Comparison of ENCODE assay signal across 8 mouse cellular contexts in the genomic region with DNA sequence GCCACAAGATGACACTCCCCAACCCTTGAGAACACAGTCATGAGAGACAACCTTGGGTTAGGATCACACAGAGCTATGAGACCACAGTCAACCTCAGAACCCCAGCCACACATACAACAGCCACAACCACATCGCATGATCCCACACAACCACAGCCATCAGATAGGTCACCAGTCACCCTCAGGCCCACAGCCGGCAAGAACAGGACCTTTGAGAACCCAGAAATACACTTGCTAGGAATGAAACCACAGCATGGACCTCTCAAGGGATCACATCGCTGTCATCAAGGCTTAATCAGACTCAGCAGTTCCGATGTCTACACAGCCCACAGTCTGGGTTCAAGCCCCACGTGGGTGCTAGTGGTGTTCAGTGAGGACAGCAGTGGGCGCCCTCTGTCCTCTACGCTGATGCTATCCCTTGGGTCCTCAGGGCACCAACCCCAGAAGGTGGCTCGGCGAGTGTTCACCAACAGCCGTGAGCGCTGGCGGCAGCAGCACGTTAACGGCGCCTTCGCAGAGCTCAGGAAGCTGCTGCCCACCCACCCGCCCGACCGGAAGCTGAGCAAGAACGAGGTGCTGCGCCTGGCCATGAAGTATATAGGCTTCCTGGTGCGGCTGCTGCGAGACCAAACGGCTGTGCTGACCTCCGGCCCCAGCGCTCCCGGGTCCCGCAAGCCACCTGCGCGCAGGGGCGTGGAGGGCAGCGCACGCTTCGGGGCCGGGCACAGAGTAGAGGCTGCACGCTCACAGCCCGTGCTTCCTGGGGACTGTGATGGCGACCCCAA. TPM values are rescaled to one million over a fixed set of nuclear protein-coding genes. Genes with fewer than 3 reads are reported as not detected.
A peak's percentile ranks its signal among the peaks of the same experiment; 100 is the strongest.
DNase-seq lines count a peak whose midpoint lies in the region; ATAC-seq lines count a peak whose summit lies in the region.

No protein-coding gene starts in this region.

- no peaks in the 10 kb centered on the region; the same call in 1 of the 2 replicates for H3K9me3 ChIP-seq in erythroblast, embryonic 14.5 days (ENCODE audit: control insufficient read depth, low read length)
- no peaks in the 10 kb centered on the region for H3K9me3 ChIP-seq in forebrain, embryonic 12.5 days
- no peaks in the 10 kb centered on the region for H3K9me3 ChIP-seq in limb, embryonic 13.5 days

- peaks cover 50% of the 10 kb centered on the region for H3K36me3 ChIP-seq in erythroblast, embryonic 14.5 days (ENCODE audit: control insufficient read depth)
- peaks cover 10% of the 10 kb centered on the region; the same call in 1 of the 2 replicates for H3K36me3 ChIP-seq in forebrain, embryonic 12.5 days (replicated peaks)
- peaks cover 32% of the 10 kb centered on the region for H3K36me3 ChIP-seq in limb, embryonic 13.5 days

- WGBS in forebrain, embryonic 12.5 days: 8% methylated on average over 38 of the region's 38 CpGs
- 12% methylated on average over 38 of the region's 38 CpGs for WGBS in limb, embryonic 13.5 days

- H3K4me1 ChIP-seq in erythroblast, embryonic 14.5 days (ENCODE audit: control insufficient read depth): peaks cover 84% of the 10 kb centered on the region
- peaks cover 52% of the 10 kb centered on the region for H3K4me1 ChIP-seq in forebrain, embryonic 12.5 days
- H3K4me1 ChIP-seq in limb, embryonic 13.5 days: peaks cover 66% of the 10 kb centered on the region

- peak overlapping the region; percentile 90 for H3K4me3 ChIP-seq in erythroblast, embryonic 14.5 days (replicated peaks)
- peak overlapping the region; percentile 15; the same call in 1 of the 2 replicates for H3K4me3 ChIP-seq in forebrain, embryonic 12.5 days (replicated peaks)
- H3K4me3 ChIP-seq in limb, embryonic 13.5 days: peak overlapping the region; percentile 16; the same call in 1 of the 2 replicates

- no peak overlapping the region; the same call in 1 of the 2 replicates for H3K9ac ChIP-seq in forebrain, embryonic 12.5 days
- H3K9ac ChIP-seq in limb, embryonic 13.5 days: no peak overlapping the region

- H3K27me3 ChIP-seq in erythroblast, embryonic 14.5 days (ENCODE audit: control insufficient read depth): peaks cover 40% of the 10 kb centered on the region
- H3K27me3 ChIP-seq in forebrain, embryonic 12.5 days: peaks cover 83% of the 10 kb centered on the region
- peaks cover 68% of the 10 kb centered on the region for H3K27me3 ChIP-seq in limb, embryonic 13.5 days

- peak overlapping the region; percentile 66; the same call in 1 of the 2 replicates for H3K27ac ChIP-seq in forebrain, embryonic 12.5 days
- H3K27ac ChIP-seq in limb, embryonic 13.5 days: no peak overlapping the region

- peak overlapping the region; percentile 47 for H3K4me2 ChIP-seq in forebrain, embryonic 12.5 days
- peak overlapping the region; percentile 57 for H3K4me2 ChIP-seq in limb, embryonic 13.5 days (replicated peaks)

- peak; percentile 79 for DNase-seq in CD4-positive helper T cell, adult 2 months (ENCODE audit: low read depth, low spot score)
- DNase-seq in naive thymus-derived CD4-positive, alpha-beta T cell, adult 2 months (ENCODE audit: low read depth): peak; percentile 64
- DNase-seq in adrenal gland, adult 2 months: no peak
- DNase-seq in c-Kit-positive CD71-positive TER-119-positive erythroid progenitor cells, embryonic 14.5 days (ENCODE audit: low spot score): no peak

- ATAC-seq in erythroblast, adult 5-6 weeks (replicated peaks; ENCODE audit: low FRiP score, poor library complexity, severe bottlenecking): no peak
- ATAC-seq in forebrain, embryonic 12.5 days (ENCODE audit: low FRiP score): no peak
- ATAC-seq in limb, embryonic 13.5 days (ENCODE audit: low FRiP score, low read depth): no peak

RNA-seq across cellular contexts. Expression of a gene that starts 2.4 kb away (rescaled TPM):
- 61.4 and 62.8 TPM in 2 replicates for polyA plus RNA-seq in erythroblast, embryonic 14.5 days (2012)
- 37.4 and 40.3 TPM in 2 replicates for total RNA-seq in erythroblast, adult 5-6 weeks (2015; ENCODE audit: low replicate concordance)
- 43.1 and 44.2 TPM in 2 replicates for total RNA-seq in erythroblast, adult 5-6 weeks (2017; ENCODE audit: low replicate concordance)
- polyA plus RNA-seq in forebrain, embryonic 12.5 days (2016; fragmentation: Nextera tagmentation; extraction: Ambion mirVana): 3.1 and 3.9 TPM in 2 replicates
- 4.1 and 4.9 TPM in 2 replicates for polyA plus RNA-seq in limb, embryonic 13.5 days (2015; fragmentation: Nextera tagmentation; extraction: Ambion mirVana)
- total RNA-seq in adrenal gland, adult 2 months (2021): 1 to 10 TPM; 2.7 to 4.4 TPM
- 8.2 and 10.9 TPM in 2 replicates for polyA plus RNA-seq in adrenal gland, adult 2 months (2012; rRNA removed)

RNA-seq across cellular contexts. Expression of a gene that starts 16.0 kb away (rescaled TPM):
- 7.0 and 8.5 TPM in 2 replicates for polyA plus RNA-seq in erythroblast, embryonic 14.5 days (2012)
- 12.7 and 19.9 TPM in 2 replicates for total RNA-seq in erythroblast, adult 5-6 weeks (2015; ENCODE audit: low replicate concordance)
- total RNA-seq in erythroblast, adult 5-6 weeks (2017; ENCODE audit: low replicate concordance): 8.2 and 13.1 TPM in 2 replicates
- 22.8 and 26.6 TPM in 2 replicates for polyA plus RNA-seq in forebrain, embryonic 12.5 days (2016; fragmentation: Nextera tagmentation; extraction: Ambion mirVana)
- 15.0 and 15.2 TPM in 2 replicates for polyA plus RNA-seq in limb, embryonic 13.5 days (2015; fragmentation: Nextera tagmentation; extraction: Ambion mirVana)
- 10 to 100 TPM; 78.4 to 80.7 TPM for total RNA-seq in adrenal gland, adult 2 months (2021)
- 98.7 and 120 TPM in 2 replicates for polyA plus RNA-seq in adrenal gland, adult 2 months (2012; rRNA removed)

RNA-seq across cellular contexts. Expression of a gene that starts 17.6 kb away (rescaled TPM):
- 8.9 and 9.0 TPM in 2 replicates for polyA plus RNA-seq in erythroblast, embryonic 14.5 days (2012)
- 9.8 and 16.9 TPM in 2 replicates for total RNA-seq in erythroblast, adult 5-6 weeks (2015; ENCODE audit: low replicate concordance)
- 18.3 and 21.5 TPM in 2 replicates for total RNA-seq in erythroblast, adult 5-6 weeks (2017; ENCODE audit: low replicate concordance)
- polyA plus RNA-seq in forebrain, embryonic 12.5 days (2016; fragmentation: Nextera tagmentation; extraction: Ambion mirVana): 55.4 and 59.6 TPM in 2 replicates
- polyA plus RNA-seq in limb, embryonic 13.5 days (2015; fragmentation: Nextera tagmentation; extraction: Ambion mirVana): 70.8 and 72.7 TPM in 2 replicates
- total RNA-seq in adrenal gland, adult 2 months (2021): 10 to 100 TPM; 57.0 to 68.5 TPM
- polyA plus RNA-seq in adrenal gland, adult 2 months (2012; rRNA removed): 150 and 160 TPM in 2 replicates

RNA-seq across cellular contexts. Expression of a gene that starts 19.1 kb away (rescaled TPM):
- 11.0 and 11.9 TPM in 2 replicates for polyA plus RNA-seq in erythroblast, embryonic 14.5 days (2012)
- 7.9 and 18.1 TPM in 2 replicates for total RNA-seq in erythroblast, adult 5-6 weeks (2015; ENCODE audit: low replicate concordance)
- total RNA-seq in erythroblast, adult 5-6 weeks (2017; ENCODE audit: low replicate concordance): 3.6 and 12.9 TPM in 2 replicates
- polyA plus RNA-seq in forebrain, embryonic 12.5 days (2016; fragmentation: Nextera tagmentation; extraction: Ambion mirVana): 2.2 and 3.5 TPM in 2 replicates
- 7.1 and 9.8 TPM in 2 replicates for polyA plus RNA-seq in limb, embryonic 13.5 days (2015; fragmentation: Nextera tagmentation; extraction: Ambion mirVana)
- total RNA-seq in adrenal gland, adult 2 months (2021): under 1 TPM in 1 of 2 experiments, not detected in 1; 0.59 TPM
- 0.26 and 0.76 TPM in 2 replicates for polyA plus RNA-seq in adrenal gland, adult 2 months (2012; rRNA removed)

RNA-seq across cellular contexts. Expression of a gene that starts 41.0 kb away (rescaled TPM):
- polyA plus RNA-seq in erythroblast, embryonic 14.5 days (2012): 17.2 and 18.5 TPM in 2 replicates
- 17.8 and 22.9 TPM in 2 replicates for total RNA-seq in erythroblast, adult 5-6 weeks (2015; ENCODE audit: low replicate concordance)
- 9.2 and 14.8 TPM in 2 replicates for total RNA-seq in erythroblast, adult 5-6 weeks (2017; ENCODE audit: low replicate concordance)
- polyA plus RNA-seq in forebrain, embryonic 12.5 days (2016; fragmentation: Nextera tagmentation; extraction: Ambion mirVana): 53.7 and 62.2 TPM in 2 replicates
- 71.9 and 73.0 TPM in 2 replicates for polyA plus RNA-seq in limb, embryonic 13.5 days (2015; fragmentation: Nextera tagmentation; extraction: Ambion mirVana)
- 10 to 100 TPM; 24.9 to 34.8 TPM for total RNA-seq in adrenal gland, adult 2 months (2021)
- polyA plus RNA-seq in adrenal gland, adult 2 months (2012; rRNA removed): 13.7 and 27.0 TPM in 2 replicates

Comparison
In these comparisons a context has a peak if more than half of its experiments do, and no peak if none do; other contexts are left out.
1. H3K4me3 ChIP-seq: peak in every context shown above with its lines; median percentile 90 in erythroblast, embryonic 14.5 days; 16 in limb, embryonic 13.5 days; 15 in forebrain, embryonic 12.5 days.
2. DNase-seq: peak in CD4-positive helper T cell, adult 2 months (single experiment) and naive thymus-derived CD4-positive, alpha-beta T cell, adult 2 months (single experiment); none in adrenal gland, adult 2 months (single experiment) and c-Kit-positive CD71-positive TER-119-positive erythroid progenitor cells, embryonic 14.5 days (single experiment).